8 mouse cellular contexts compared by ENCODE assay signal in the genomic region with DNA sequence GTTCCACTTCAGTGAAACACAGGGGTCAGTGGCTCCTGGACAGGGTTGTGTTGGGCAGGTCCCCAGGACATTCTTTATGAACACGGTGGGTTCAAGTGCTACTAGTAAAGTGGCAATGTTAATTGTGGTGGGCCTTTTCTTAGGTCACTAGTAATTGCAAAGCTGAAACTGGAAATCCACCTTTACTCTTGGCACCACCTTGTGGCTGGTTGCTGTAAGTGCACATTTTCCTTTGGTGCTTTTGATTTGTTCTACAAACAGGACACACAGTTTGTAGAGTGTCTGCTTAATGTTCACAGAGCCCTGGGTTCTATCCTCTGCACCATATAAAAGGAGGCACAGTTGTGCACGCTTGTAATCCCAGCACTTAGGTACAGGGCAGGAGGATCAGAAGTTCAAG. TPM values are rescaled to one million over a fixed set of nuclear protein-coding genes. Genes with fewer than 3 reads are reported as not detected.
A peak's percentile ranks its signal among the peaks of the same experiment; 100 is the strongest.
DNase-seq lines count a peak whose midpoint lies in the region; ATAC-seq and TF ChIP-seq lines count a peak whose summit lies in the region.
"Not testable (repeated sequence)": the region's sequence is repeated elsewhere in the genome, so short reads cannot be mapped to it uniquely, and the experiment has no call there.

No protein-coding gene starts in this region.

- CTCF ChIA-PET in Patski (lab: Charles Lee): interaction anchor here (1.5 kb wide), 1 partner anchor 78 kb away, joined by 3 read pairs; no protein-coding TSS in a partner anchor

- not testable (repeated sequence) for TF ChIP-seq CTCF in Patski (IDR thresholded peaks at IDR 0.05)
- peak; percentile 82 for TF ChIP-seq CTCF in hindbrain, postnatal 0 days (IDR thresholded peaks at IDR 0.05; ENCODE audit: low read depth)

- not testable (repeated sequence) for H3K9ac ChIP-seq in hindbrain, postnatal 0 days (replicated peaks; ENCODE audit: low read length)

- not testable (repeated sequence) for H3K9me3 ChIP-seq in hindbrain, postnatal 0 days (ENCODE audit: low read length)

- POLR2A ChIA-PET in Patski (lab: Charles Lee): not testable (repeated sequence)

- in situ Hi-C loops in Patski (cut with MboI; ENCODE audit: low pct_unique_long_range_greater_than_20kb): loop anchor here (25.0 kb wide), 1 partner anchor 604 kb away; a partner anchor contains a TSS

- not testable (repeated sequence) for H3K27me3 ChIP-seq in Patski; hindbrain, postnatal 0 days (ENCODE audit: insufficient read depth, low read length)

- H3K36me3 ChIP-seq in hindbrain, postnatal 0 days (ENCODE audit: insufficient read depth, low read length): not testable (repeated sequence)

- H3K4me2 ChIP-seq in hindbrain, postnatal 0 days (ENCODE audit: low read depth, low read length): not testable (repeated sequence)

- H3K4me3 ChIP-seq in hindbrain, postnatal 0 days (ENCODE audit: low read length): not testable (repeated sequence)

- DNase-seq in Patski (ENCODE audit: low read depth, low spot score): peak; percentile 9
- DNase-seq in cerebellum, adult 9-10 months: peak; percentile 92
- peak; percentile 93 to 94 for DNase-seq in frontal cortex, postnatal 25 days (ENCODE audit: low spot score in 2 of 2)
- peak; percentile 67 for DNase-seq in hindbrain, postnatal 0 days (ENCODE audit: low spot score)
- DNase-seq in layer of hippocampus, postnatal 36 days: peak; percentile 85 to 89
- peak; percentile 93 for DNase-seq in lung, postnatal 25 days (ENCODE audit: low spot score)
- DNase-seq in right cerebral cortex, adult 18-20 months: peak; percentile 81
- peak; percentile 79 to 94 for DNase-seq in urinary bladder, adult 18-20 months (ENCODE audit: low spot score in 2 of 2)

- not testable (repeated sequence) for ATAC-seq in Patski; hindbrain, postnatal 0 days

- H3K27ac ChIP-seq in hindbrain, postnatal 0 days: not testable (repeated sequence)

- WGBS in hindbrain, postnatal 0 days: 7% methylated on average over 2 of the region's 2 CpGs

- not testable (repeated sequence) for H3K4me1 ChIP-seq in hindbrain, postnatal 0 days (ENCODE audit: insufficient read depth, low read length)

RNA-seq across cellular contexts. Expression of a gene that starts 32.7 kb away (rescaled TPM):
- polyA plus RNA-seq in Patski (2021): not detected
- 0.32 and 0.42 TPM in 2 replicates for total RNA-seq in hindbrain, postnatal 0 days (2014; rRNA removed)
- polyA plus RNA-seq in hindbrain, postnatal 0 days (2015; fragmentation: Nextera tagmentation; extraction: Ambion mirVana): 0.73 and 0.79 TPM in 2 replicates
- total RNA-seq in layer of hippocampus, postnatal 36 days (2021): not detected

RNA-seq across cellular contexts. Expression of a gene that starts 35.9 kb away (rescaled TPM):
- polyA plus RNA-seq in Patski (2021): 126 TPM
- 108 and 138 TPM in 2 replicates for total RNA-seq in hindbrain, postnatal 0 days (2014; rRNA removed)
- 294 and 303 TPM in 2 replicates for polyA plus RNA-seq in hindbrain, postnatal 0 days (2015; fragmentation: Nextera tagmentation; extraction: Ambion mirVana)
- 10 to 100 TPM; 21.0 to 23.1 TPM for total RNA-seq in layer of hippocampus, postnatal 36 days (2021)

Comparison
In these comparisons a context has a peak if more than half of its experiments do, and no peak if none do; other contexts are left out.
1. DNase-seq: peak in every context shown above with its lines; median percentile 94 in frontal cortex, postnatal 25 days; 93 in lung, postnatal 25 days; 92 in cerebellum, adult 9-10 months; 87 in layer of hippocampus, postnatal 36 days; 86 in urinary bladder, adult 18-20 months; 81 in right cerebral cortex, adult 18-20 months; 67 in hindbrain, postnatal 0 days; 9 in Patski.